Mouse (Mus musculus): Measurements from ENCODE around the gene Oser1. TPM values are rescaled to one million over a fixed set of nuclear protein-coding genes. Genes with fewer than 3 reads are reported as not detected.

Oser1 gene
- polyA plus RNA-seq, 1 experiment from 2014 or later = 77.3 TPM

- ATAC-seq = no peak
- no peak overlapping the region for H3K4me2 ChIP-seq (ENCODE audit: low read length)
- WGBS = 79% methylated on average over 4 of the region's 4 CpGs
- no peaks in the 10 kb centered on the region for H3K27me3 ChIP-seq (replicated peaks; ENCODE audit: control insufficient read depth, insufficient read depth, low read length)
- H3K9ac ChIP-seq (replicated peaks; ENCODE audit: low read depth, low read length) = no peak overlapping the region
- no peaks in the 10 kb centered on the region for H3K36me3 ChIP-seq (ENCODE audit: control insufficient read depth, insufficient read depth)
- no peaks in the 10 kb centered on the region; the same call in 1 of the 2 replicates for H3K4me1 ChIP-seq (replicated peaks; ENCODE audit: control insufficient read depth, insufficient read depth, low read length)
- H3K9me3 ChIP-seq (ENCODE audit: control insufficient read depth, low read length) = no peaks in the 10 kb centered on the region
- no peak overlapping the region for H3K27ac ChIP-seq (ENCODE audit: low read length)
- H3K4me3 ChIP-seq (replicated peaks; ENCODE audit: low read length) = no peak overlapping the region
These were observed 25.7 kb downstream of the Oser1 start for GRCm38 (mm10) chr2:163398770-163399169.

GRCm38 (mm10) chr2:163397905-163398304 is 26.6 kb downstream of the Oser1 start, which contains the start of gene Jph2:
Gene Jph2 (minus strand): TSS chr2:163397993.
- 18% methylated on average over 10 of the region's 10 CpGs for WGBS
- Histone ChIP-seq H3K4me1 (replicated peaks; ENCODE audit: control insufficient read depth, insufficient read depth, low read length) (no peaks in the 10 kb centered on the region; the same call in 1 of the 2 replicates), H3K36me3 (ENCODE audit: control insufficient read depth, insufficient read depth) (no peaks in the 10 kb centered on the region), H3K27ac (ENCODE audit: low read length) (no peak within 1 kb of the TSS), H3K27me3 (replicated peaks; ENCODE audit: control insufficient read depth, insufficient read depth, low read length) (no peaks in the 10 kb centered on the region), H3K4me3 (replicated peaks; ENCODE audit: low read length) (no peak within 1 kb of the TSS), H3K4me2 (ENCODE audit: low read length) (no peak within 1 kb of the TSS), H3K9me3 (ENCODE audit: control insufficient read depth, low read length) (no peaks in the 10 kb centered on the region), H3K9ac (replicated peaks; ENCODE audit: low read depth, low read length) (no peak within 1 kb of the TSS)
- no peak for ATAC-seq

- Histone ChIP-seq H3K9ac (replicated peaks; ENCODE audit: low read depth, low read length) (no peak overlapping the region), H3K27me3 (replicated peaks; ENCODE audit: control insufficient read depth, insufficient read depth, low read length) (no peaks in the 10 kb centered on the region), H3K4me2 (ENCODE audit: low read length) (no peak overlapping the region), H3K27ac (ENCODE audit: low read length) (no peak overlapping the region), H3K4me1 (replicated peaks; ENCODE audit: control insufficient read depth, insufficient read depth, low read length) (no peaks in the 10 kb centered on the region; the same call in 1 of the 2 replicates), H3K36me3 (ENCODE audit: control insufficient read depth, insufficient read depth) (no peaks in the 10 kb centered on the region), H3K4me3 (replicated peaks; ENCODE audit: low read length) (no peak overlapping the region), H3K9me3 (ENCODE audit: control insufficient read depth, low read length) (no peaks in the 10 kb centered on the region)
- no peak for ATAC-seq
- 91% methylated on average over 19 of the region's 19 CpGs for WGBS
These were observed 27.4 kb downstream of the Oser1 start for GRCm38 (mm10) chr2:163397071-163397470.

- WGBS = 73% methylated on average over 6 of the region's 6 CpGs
- Histone ChIP-seq H3K4me2 (ENCODE audit: low read length) (no peak overlapping the region), H3K27me3 (replicated peaks; ENCODE audit: control insufficient read depth, insufficient read depth, low read length) (no peaks in the 10 kb centered on the region), H3K27ac (ENCODE audit: low read length) (no peak overlapping the region), H3K4me1 (replicated peaks; ENCODE audit: control insufficient read depth, insufficient read depth, low read length) (no peaks in the 10 kb centered on the region; the same call in 1 of the 2 replicates), H3K4me3 (replicated peaks; ENCODE audit: low read length) (no peak overlapping the region), H3K36me3 (ENCODE audit: control insufficient read depth, insufficient read depth) (no peaks in the 10 kb centered on the region), H3K9ac (replicated peaks; ENCODE audit: low read depth, low read length) (no peak overlapping the region), H3K9me3 (ENCODE audit: control insufficient read depth, low read length) (no peaks in the 10 kb centered on the region)
- ATAC-seq = no peak
These were observed 29.5 kb downstream of the Oser1 start for GRCm38 (mm10) chr2:163394977-163395376.

GRCm38 (mm10) chr2:163393976-163394375 is 30.5 kb downstream of the Oser1 start:
- Histone ChIP-seq H3K36me3 (ENCODE audit: control insufficient read depth, insufficient read depth) (no peaks in the 10 kb centered on the region), H3K9ac (replicated peaks; ENCODE audit: low read depth, low read length) (no peak overlapping the region), H3K4me3 (replicated peaks; ENCODE audit: low read length) (no peak overlapping the region), H3K4me1 (replicated peaks; ENCODE audit: control insufficient read depth, insufficient read depth, low read length) (no peaks in the 10 kb centered on the region; the same call in 1 of the 2 replicates), H3K9me3 (ENCODE audit: control insufficient read depth, low read length) (no peaks in the 10 kb centered on the region), H3K4me2 (ENCODE audit: low read length) (no peak overlapping the region), H3K27me3 (replicated peaks; ENCODE audit: control insufficient read depth, insufficient read depth, low read length) (no peaks in the 10 kb centered on the region), H3K27ac (ENCODE audit: low read length) (no peak overlapping the region)
- 78% methylated on average over 6 of the region's 6 CpGs for WGBS
- no peak for ATAC-seq

GRCm38 (mm10) chr2:163393241-163393640 is 31.3 kb downstream of the Oser1 start:
- H3K27me3 ChIP-seq (replicated peaks; ENCODE audit: control insufficient read depth, insufficient read depth, low read length) = no peaks in the 10 kb centered on the region
- H3K4me2 ChIP-seq (ENCODE audit: low read length) = no peak overlapping the region
- no peak overlapping the region for H3K9ac ChIP-seq (replicated peaks; ENCODE audit: low read depth, low read length)
- ATAC-seq = no peak
- no peaks in the 10 kb centered on the region for H3K9me3 ChIP-seq (ENCODE audit: control insufficient read depth, low read length)
- H3K27ac ChIP-seq (ENCODE audit: low read length) = no peak overlapping the region
- no peak overlapping the region for H3K4me3 ChIP-seq (replicated peaks; ENCODE audit: low read length)
- H3K36me3 ChIP-seq (ENCODE audit: control insufficient read depth, insufficient read depth) = no peaks in the 10 kb centered on the region
- WGBS = 92% methylated on average over 10 of the region's 10 CpGs
- H3K4me1 ChIP-seq (replicated peaks; ENCODE audit: control insufficient read depth, insufficient read depth, low read length) = no peaks in the 10 kb centered on the region; the same call in 1 of the 2 replicates

GRCm38 (mm10) chr2:163392436-163392835 is 32.1 kb downstream of the Oser1 start:
- H3K27me3 ChIP-seq (replicated peaks; ENCODE audit: control insufficient read depth, insufficient read depth, low read length) = no peaks in the 10 kb centered on the region
- H3K9ac ChIP-seq (replicated peaks; ENCODE audit: low read depth, low read length) = no peak overlapping the region
- H3K4me1 ChIP-seq (replicated peaks; ENCODE audit: control insufficient read depth, insufficient read depth, low read length) = no peaks in the 10 kb centered on the region
- no peak overlapping the region for H3K27ac ChIP-seq (ENCODE audit: low read length)
- no peak overlapping the region for H3K4me3 ChIP-seq (replicated peaks; ENCODE audit: low read length)
- no peak for ATAC-seq
- no peak overlapping the region for H3K4me2 ChIP-seq (ENCODE audit: low read length)
- no peaks in the 10 kb centered on the region for H3K9me3 ChIP-seq (ENCODE audit: control insufficient read depth, low read length)
- no peaks in the 10 kb centered on the region for H3K36me3 ChIP-seq (ENCODE audit: control insufficient read depth, insufficient read depth)
- WGBS = 83% methylated on average over 6 of the region's 6 CpGs

- ATAC-seq = no peak
- H3K9ac ChIP-seq (replicated peaks; ENCODE audit: low read depth, low read length) = no peak overlapping the region
- no peaks in the 10 kb centered on the region for H3K36me3 ChIP-seq (ENCODE audit: control insufficient read depth, insufficient read depth)
- no peak overlapping the region for H3K4me3 ChIP-seq (replicated peaks; ENCODE audit: low read length)
- H3K4me1 ChIP-seq (replicated peaks; ENCODE audit: control insufficient read depth, insufficient read depth, low read length) = no peaks in the 10 kb centered on the region
- 86% methylated on average over 15 of the region's 15 CpGs for WGBS
- no peaks in the 10 kb centered on the region for H3K9me3 ChIP-seq (ENCODE audit: control insufficient read depth, low read length)
- H3K27ac ChIP-seq (ENCODE audit: low read length) = no peak overlapping the region
- H3K27me3 ChIP-seq (replicated peaks; ENCODE audit: control insufficient read depth, insufficient read depth, low read length) = no peaks in the 10 kb centered on the region
- no peak overlapping the region for H3K4me2 ChIP-seq (ENCODE audit: low read length)
These were observed 37.9 kb downstream of the Oser1 start for GRCm38 (mm10) chr2:163386423-163387190.

- no peak for ATAC-seq
- Histone ChIP-seq H3K36me3 (ENCODE audit: control insufficient read depth, insufficient read depth) (no peaks in the 10 kb centered on the region), H3K9me3 (ENCODE audit: control insufficient read depth, low read length) (no peaks in the 10 kb centered on the region), H3K27ac (ENCODE audit: low read length) (no peak overlapping the region), H3K4me3 (replicated peaks; ENCODE audit: low read length) (no peak overlapping the region), H3K27me3 (replicated peaks; ENCODE audit: control insufficient read depth, insufficient read depth, low read length) (no peaks in the 10 kb centered on the region), H3K9ac (replicated peaks; ENCODE audit: low read depth, low read length) (no peak overlapping the region), H3K4me1 (replicated peaks; ENCODE audit: control insufficient read depth, insufficient read depth, low read length) (no peaks in the 10 kb centered on the region), H3K4me2 (ENCODE audit: low read length) (no peak overlapping the region)
- WGBS = 83% methylated on average over 6 of the region's 6 CpGs
These were observed 39.4 kb downstream of the Oser1 start for GRCm38 (mm10) chr2:163385126-163385525.
